Mouse (Mus musculus) cerebellum, postnatal 25 days (tissue): ENCODE measurements around the gene Acad10.

ENCODE experiments used
- DNase-seq, 2 experiments: peaks; one replicate each; pipeline ENCODE4 v3.0.0; 2021; ENCODE audit warnings: mixed read lengths in 2 of 2

Gene Acad10

GRCm38 (mm10) chr5:121595758-121596157, 64.6 kb downstream of the Acad10 start:
- DNase-seq = no peak

- DNase-seq = no peak
Observed at GRCm38 (mm10) chr5:121594714-121595313, 65.5 kb downstream of the Acad10 start.

- peak; percentile 62 to 77 for DNase-seq
Observed at GRCm38 (mm10) chr5:121593451-121594401, 66.6 kb downstream of the Acad10 start, which contains the start of gene Aldh2. Gene Aldh2, minus strand, starts transcription at chr5:121593824.

GRCm38 (mm10) chr5:121592816-121593407, 67.4 kb downstream of the Acad10 start:
- DNase-seq = peak in 1 of 2 experiments; percentile 19

GRCm38 (mm10) chr5:121592064-121592815, 68.1 kb downstream of the Acad10 start:
- no peak for DNase-seq

GRCm38 (mm10) chr5:121591417-121592063, 68.8 kb downstream of the Acad10 start:
- no peak for DNase-seq

- DNase-seq = no peak
Observed at GRCm38 (mm10) chr5:121589928-121590327, 70.4 kb downstream of the Acad10 start.

GRCm38 (mm10) chr5:121586400-121587039, 73.8 kb downstream of the Acad10 start:
- no peak for DNase-seq

GRCm38 (mm10) chr5:121585699-121586098, 74.6 kb downstream of the Acad10 start:
- DNase-seq = no peak

GRCm38 (mm10) chr5:121585005-121585404, 75.3 kb downstream of the Acad10 start:
- DNase-seq = no peak

- DNase-seq = peak; percentile 55 to 76
Observed at GRCm38 (mm10) chr5:121583765-121584501, 76.4 kb downstream of the Acad10 start.

GRCm38 (mm10) chr5:121581945-121582344, 78.4 kb downstream of the Acad10 start:
- no peak for DNase-seq

GRCm38 (mm10) chr5:121576927-121577488, 83.3 kb downstream of the Acad10 start:
- no peak for DNase-seq

- DNase-seq = no peak
Observed at GRCm38 (mm10) chr5:121575867-121576266, 84.4 kb downstream of the Acad10 start.

GRCm38 (mm10) chr5:121574145-121574544, 86.2 kb downstream of the Acad10 start:
- no peak for DNase-seq
